Mouse (Mus musculus) ES-E14 (cell line): Measurements from ENCODE around the gene Pacsin2. TPM values are rescaled to one million over a fixed set of nuclear protein-coding genes. Genes with fewer than 3 reads are reported as not detected.
A peak's percentile ranks its signal among the peaks of the same experiment; 100 is the strongest.

ENCODE experiments used
- DNase-seq: peaks from one replicate; pipeline ENCODE4 v3.0.0-alpha.2; 2013; ENCODE audit warnings: low read depth, low spot score
- H3K27ac ChIP-seq: 2 replicates; pipeline ENCODE4 v1.5.1; 2012; ENCODE audit warnings: low read depth, mild to moderate bottlenecking, low read length, moderate library complexity, mixed read lengths; ENCODE audit not compliant: poor library complexity, insufficient read depth, severe bottlenecking
- H3K36me3 ChIP-seq: 2 replicates; pipeline ENCODE4 v1.6.1; 2012; ENCODE audit warnings: mild to moderate bottlenecking, low read length, moderate library complexity, mixed read lengths; ENCODE audit not compliant: control insufficient read depth, poor library complexity, insufficient read depth, severe bottlenecking
- H3K4me1 ChIP-seq, 2 experiments: fragments of 150-350 bp in 1 of 2; sonication (generic) in 1 of 2; 2 replicates each; pipeline ENCODE4 v1.6.1; 2012; ENCODE audit warnings: low read length in 2 of 2, mild to moderate bottlenecking in 1 of 2, mixed read lengths in 1 of 2; ENCODE audit not compliant: control insufficient read depth in 2 of 2, insufficient read depth in 2 of 2, poor library complexity in 1 of 2
- H3K4me3 ChIP-seq, 2 experiments: fragments of 150-350 bp in 1 of 2; sonication (generic) in 1 of 2; 2 replicates each; pipeline ENCODE4 v1.5.1; 2012; ENCODE audit warnings: low read length in 2 of 2, low read depth in 1 of 2, mild to moderate bottlenecking in 1 of 2, mixed read lengths in 1 of 2; ENCODE audit not compliant: insufficient read depth in 1 of 2, poor library complexity in 1 of 2, severe bottlenecking in 1 of 2
- H3K9ac ChIP-seq: 2 replicates; pipeline ENCODE4 v1.6.1; 2012; ENCODE audit warnings: low read depth, mild to moderate bottlenecking, low read length, mixed read lengths; ENCODE audit not compliant: poor library complexity, insufficient read depth, severe bottlenecking
- H3K9me3 ChIP-seq: fragments of 150-350 bp; sonication (generic); 2 replicates; pipeline ENCODE4 v1.6.1; 2012; ENCODE audit warnings: low read depth, mild to moderate bottlenecking, low read length; ENCODE audit not compliant: control insufficient read depth, insufficient read depth
- CHD2 ChIP-seq: IDR thresholded peaks from 2 replicates; pipeline ENCODE4 v1.6.1; 2014; ENCODE audit warnings: mild to moderate bottlenecking, low read depth, low read length, inconsistent platforms
- HCFC1 ChIP-seq: IDR thresholded peaks from 2 replicates; pipeline ENCODE4 v1.6.1; 2012; ENCODE audit warnings: low read length, inconsistent platforms, borderline replicate concordance; ENCODE audit not compliant: insufficient read depth
- MAFK ChIP-seq: IDR thresholded peaks from 2 replicates; pipeline ENCODE4 v1.6.1; 2014; ENCODE audit warnings: mild to moderate bottlenecking, low read depth, low read length, inconsistent platforms; ENCODE audit not compliant: insufficient read depth
- ZC3H11A ChIP-seq: IDR thresholded peaks from 2 replicates; pipeline ENCODE4 v1.6.1; 2012; ENCODE audit warnings: low read depth, mild to moderate bottlenecking, inconsistent platforms, low read length, borderline replicate concordance
- ZNF384 ChIP-seq: IDR thresholded peaks from 2 replicates; pipeline ENCODE4 v1.6.1; 2012; ENCODE audit warnings: low read depth, low read length, inconsistent platforms
- in situ Hi-C, 2 experiments: fragments of 600-800 bp; cut with MboI; formaldehyde crosslinking; loops; one replicate each; pipeline ENCODE4 v1.15.1; 2025; ENCODE audit warnings: low sequenced_read_pairs in 2 of 2, inconsistent platforms in 1 of 2; ENCODE audit not compliant: unreplicated experiment in 2 of 2
- total RNA-seq: library from RNA; depleted of rRNA; stranded (reverse); fragments of 300-350 nt; gene quantifications from 2 replicates; pipeline ENCODE4 v1.2.3, GENCODE M21; 2012; rRNA removed

Pacsin2 gene
- total RNA-seq, 1 experiment = 67.7 TPM

DNA sequence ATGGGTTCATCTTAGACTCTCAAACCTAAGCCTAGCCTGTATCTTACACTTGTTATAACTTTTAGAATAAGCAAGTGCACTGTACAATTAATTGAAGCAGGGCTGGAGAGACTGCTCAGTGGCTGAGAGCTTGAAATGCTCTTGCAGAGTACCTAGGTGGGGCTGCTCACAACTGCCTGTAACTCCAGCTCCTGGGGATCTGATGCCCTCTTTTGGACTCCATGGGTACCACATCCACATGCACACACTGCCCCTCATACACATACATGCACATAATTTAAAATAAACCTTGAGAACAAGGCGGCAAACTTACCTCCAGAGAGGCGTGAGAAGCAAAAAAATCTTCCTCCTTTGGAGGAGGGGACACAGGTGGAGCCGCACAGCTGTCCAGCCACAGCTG is 132.0 kb downstream of the Pacsin2 start:
- TF ChIP-seq ZC3H11A (peak; percentile 56; the same call in 1 of the 2 replicates), HCFC1 (no peak), ZNF384 (no peak), MAFK (no peak), CHD2 (no peak)
- in situ Hi-C loops = no loop called here
- Histone ChIP-seq H3K4me3 (no peak overlapping the region), H3K9me3 (no peaks in the 10 kb centered on the region), H3K9ac (no peak overlapping the region), H3K27ac (no peak overlapping the region), H3K36me3 (no peaks in the 10 kb centered on the region; the same call in 1 of the 2 replicates), H3K4me1 (peaks cover 7 to 10% of the 10 kb centered on the region in 2 experiments; a peak in 3 of 4 replicates)
- peak; percentile 44 for DNase-seq

- Histone ChIP-seq H3K9me3 (no peaks in the 10 kb centered on the region), H3K4me3 (no peak overlapping the region), H3K27ac (peak overlapping the region; percentile 49; the same call in 1 of the 2 replicates), H3K36me3 (peaks cover 2% of the 10 kb centered on the region; the same call in 1 of the 2 replicates), H3K9ac (no peak overlapping the region), H3K4me1 (peaks cover 7 to 10% of the 10 kb centered on the region in 2 experiments; a peak in 3 of 4 replicates)
- in situ Hi-C loops = no loop called here
- no peak for DNase-seq
- TF ChIP-seq MAFK (no peak), ZC3H11A (no peak), CHD2 (no peak), HCFC1 (no peak), ZNF384 (no peak)
Observed at GRCm38 (mm10) chr15:83328952-83329351, 135.5 kb downstream of the Pacsin2 start.

Other genes starting within 250 kb of the Pacsin2 start
- gene A4galt, start 212.8 kb downstream of the Pacsin2 start, total RNA-seq = 22.7 and 30.9 TPM in 2 replicates
- 10.8 and 13.5 TPM in 2 replicates for gene Arfgap3, start 114.4 kb downstream of the Pacsin2 start, total RNA-seq
- gene Ttll1, start 46.3 kb upstream of the Pacsin2 start, total RNA-seq = 5.3 and 7.2 TPM in 2 replicates
- gene Bik, start 62.3 kb upstream of the Pacsin2 start, total RNA-seq = 2.5 and 4.4 TPM in 2 replicates
- gene Tspo, start 99.0 kb upstream of the Pacsin2 start, total RNA-seq = 43.4 and 44.7 TPM in 2 replicates
- 24.3 and 30.9 TPM in 2 replicates for gene Mcat, start 99.2 kb upstream of the Pacsin2 start, total RNA-seq
- gene Ttll12, start 130.6 kb upstream of the Pacsin2 start, total RNA-seq = 32.2 and 45.5 TPM in 2 replicates